Mouse (Mus musculus) liver, embryonic 15.5 days (tissue): Measurements from ENCODE around the gene Ino80e. TPM values are rescaled to one million over a fixed set of nuclear protein-coding genes. Genes with fewer than 3 reads are reported as not detected.
"Not testable (repeated sequence)": the region's sequence is repeated elsewhere in the genome, so short reads cannot be mapped to it uniquely, and the experiment has no call there.

Experiments used
- ATAC-seq: fragments of 200-750 bp; cut with Nextera tagmentation; 2 replicates; pipeline ENCODE4 v1.8.0; 2017; ENCODE audit warnings: moderate number of reproducible peaks, mild to moderate bottlenecking, moderate library complexity; ENCODE audit not compliant: insufficient read depth
- H3K27ac ChIP-seq: fragments of 300-500 bp; sonication (generic); replicated peaks from 2 replicates; pipeline ENCODE4 v1.5.1; 2015; ENCODE audit warnings: mild to moderate bottlenecking, inconsistent platforms
- H3K27me3 ChIP-seq: fragments of 300-500 bp; sonication (generic); 2 replicates; pipeline ENCODE4 v1.6.1; 2015; ENCODE audit warnings: mild to moderate bottlenecking, inconsistent platforms
- H3K36me3 ChIP-seq: fragments of 300-500 bp; sonication (generic); replicated peaks from 2 replicates; pipeline ENCODE4 v1.6.1; 2015; ENCODE audit warnings: moderate library complexity, mild to moderate bottlenecking, inconsistent platforms
- H3K4me1 ChIP-seq: fragments of 300-500 bp; sonication (generic); replicated peaks from 2 replicates; pipeline ENCODE4 v1.6.1; 2015; ENCODE audit warnings: inconsistent platforms
- H3K4me2 ChIP-seq: fragments of 300-500 bp; sonication (generic); 2 replicates; pipeline ENCODE4 v1.6.1; 2015; ENCODE audit warnings: moderate library complexity, mild to moderate bottlenecking, inconsistent platforms
- H3K4me3 ChIP-seq: fragments of 300-500 bp; sonication (generic); replicated peaks from 2 replicates; pipeline ENCODE4 v1.5.1; 2015; ENCODE audit warnings: mild to moderate bottlenecking, inconsistent platforms
- H3K9ac ChIP-seq: fragments of 300-500 bp; sonication (generic); 2 replicates; pipeline ENCODE4 v1.6.1; 2015; ENCODE audit warnings: moderate library complexity, mild to moderate bottlenecking, inconsistent platforms
- H3K9me3 ChIP-seq: fragments of 300-500 bp; sonication (generic); replicated peaks from 2 replicates; pipeline ENCODE4 v1.6.1; 2016; ENCODE audit warnings: inconsistent platforms
- WGBS: fragments of 180-500 bp; shearing (Covaris S2); methylation state at CpG from one replicate; pipeline ENCODE4 v1.1.7; 2015; ENCODE audit warnings: mixed read lengths; ENCODE audit not compliant: insufficient replicate concordance; 5-methylcytosine and 5-hydroxymethylcytosine counted together
- polyA plus RNA-seq: library from polyadenylated mRNA; unstranded; fragments of >200 nt; fragmentation: Nextera tagmentation; extraction: Ambion mirVana; gene quantifications from 2 replicates; pipeline ENCODE4 v1.2.1, GENCODE M21; 2015

Gene Ino80e
- polyA plus RNA-seq, result 29.4 and 33.9 TPM in 2 replicates

DNA sequence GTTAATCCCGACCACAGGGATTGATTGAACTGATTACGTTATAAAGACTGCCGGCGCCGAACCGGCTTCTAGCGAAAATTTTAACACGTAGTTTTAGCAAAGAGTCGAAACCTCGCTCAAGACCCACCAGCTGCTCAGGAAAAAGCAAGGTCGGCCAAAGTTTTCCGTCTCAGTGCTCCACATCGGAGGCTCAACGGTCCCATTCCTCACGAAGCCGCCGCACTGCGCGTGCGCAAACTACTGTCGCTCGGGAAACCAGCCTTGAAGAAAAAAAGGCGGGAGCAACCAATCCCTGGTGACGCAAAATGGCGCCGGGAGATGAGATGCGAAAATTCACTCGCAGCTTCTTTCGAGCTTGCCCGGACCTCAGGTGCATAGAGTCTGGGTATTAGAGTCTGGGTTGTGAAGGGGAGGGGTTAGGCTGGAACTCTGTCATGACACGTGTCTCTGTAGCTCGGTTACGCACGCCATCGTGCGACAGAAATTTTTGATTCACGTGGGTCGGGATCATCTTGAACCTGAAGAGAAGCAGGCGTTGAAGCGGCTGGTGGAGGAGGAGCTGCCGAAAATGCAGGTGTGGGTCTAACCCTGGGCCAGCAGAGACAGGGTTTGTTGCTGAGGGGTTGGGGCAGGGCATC is at the start of gene Ino80e:
TSS of gene Ino80e (minus strand) at position 231 of the 638 bp plus-strand sequence.
- Histone ChIP-seq H3K4me3 (peak within 1 kb of the TSS; percentile 74), H3K9ac (peak within 1 kb of the TSS; percentile 75), H3K27ac (peak within 1 kb of the TSS; percentile 81), H3K4me1 (peaks cover 44% of the 10 kb centered on the region), H3K4me2 (peak within 1 kb of the TSS; percentile 97), H3K27me3 (no peaks in the 10 kb centered on the region), H3K36me3 (peaks cover 64% of the 10 kb centered on the region), H3K9me3 (no peaks in the 10 kb centered on the region)
- under 1% methylated on average over 41 of the region's 41 CpGs for WGBS
- peak; percentile 79 for ATAC-seq

DNA sequence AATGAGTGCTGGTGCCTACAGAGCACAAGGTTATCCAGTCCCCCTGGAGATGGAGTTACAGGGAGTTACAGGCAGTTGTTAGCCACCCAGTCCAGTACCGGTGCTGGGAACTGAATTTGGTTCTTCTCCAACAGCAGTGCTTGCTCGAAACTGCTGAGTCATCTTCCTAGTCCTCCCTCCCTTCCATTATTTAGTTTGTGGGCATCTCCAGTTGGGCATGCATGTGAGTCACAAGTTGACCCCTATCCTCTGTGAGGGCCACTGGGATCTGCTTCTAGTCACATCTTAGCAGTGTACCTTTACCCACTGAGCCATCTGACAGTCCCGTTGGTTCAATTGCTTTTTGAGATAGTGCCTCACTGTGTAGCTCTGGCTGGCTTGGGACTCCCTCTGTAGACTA is 43.4 kb upstream of the Ino80e start:
- Histone ChIP-seq H3K9ac (no peak overlapping the region), H3K4me2 (no peak overlapping the region), H3K9me3 (no peaks in the 10 kb centered on the region), H3K4me3 (no peak overlapping the region), H3K27me3 (peaks cover 3% of the 10 kb centered on the region; the same call in 1 of the 2 replicates), H3K36me3 (no peaks in the 10 kb centered on the region), H3K27ac (no peak overlapping the region), H3K4me1 (peaks cover 4% of the 10 kb centered on the region)
- ATAC-seq, result no peak
- 27% methylated on average over 3 of the region's 3 CpGs for WGBS

- not testable (repeated sequence) for H3K9me3 ChIP-seq, H3K27me3 ChIP-seq, H3K27ac ChIP-seq, H3K36me3 ChIP-seq, H3K9ac ChIP-seq, ATAC-seq, H3K4me3 ChIP-seq, H3K4me2 ChIP-seq
- WGBS, result 77% methylated on average over 9 of the region's 9 CpGs
- peaks cover 24% of the 10 kb centered on the region for H3K4me1 ChIP-seq
Observed at GRCm38 (mm10) chr7:126899781-126900180, 37.6 kb upstream of the Ino80e start.

DNA sequence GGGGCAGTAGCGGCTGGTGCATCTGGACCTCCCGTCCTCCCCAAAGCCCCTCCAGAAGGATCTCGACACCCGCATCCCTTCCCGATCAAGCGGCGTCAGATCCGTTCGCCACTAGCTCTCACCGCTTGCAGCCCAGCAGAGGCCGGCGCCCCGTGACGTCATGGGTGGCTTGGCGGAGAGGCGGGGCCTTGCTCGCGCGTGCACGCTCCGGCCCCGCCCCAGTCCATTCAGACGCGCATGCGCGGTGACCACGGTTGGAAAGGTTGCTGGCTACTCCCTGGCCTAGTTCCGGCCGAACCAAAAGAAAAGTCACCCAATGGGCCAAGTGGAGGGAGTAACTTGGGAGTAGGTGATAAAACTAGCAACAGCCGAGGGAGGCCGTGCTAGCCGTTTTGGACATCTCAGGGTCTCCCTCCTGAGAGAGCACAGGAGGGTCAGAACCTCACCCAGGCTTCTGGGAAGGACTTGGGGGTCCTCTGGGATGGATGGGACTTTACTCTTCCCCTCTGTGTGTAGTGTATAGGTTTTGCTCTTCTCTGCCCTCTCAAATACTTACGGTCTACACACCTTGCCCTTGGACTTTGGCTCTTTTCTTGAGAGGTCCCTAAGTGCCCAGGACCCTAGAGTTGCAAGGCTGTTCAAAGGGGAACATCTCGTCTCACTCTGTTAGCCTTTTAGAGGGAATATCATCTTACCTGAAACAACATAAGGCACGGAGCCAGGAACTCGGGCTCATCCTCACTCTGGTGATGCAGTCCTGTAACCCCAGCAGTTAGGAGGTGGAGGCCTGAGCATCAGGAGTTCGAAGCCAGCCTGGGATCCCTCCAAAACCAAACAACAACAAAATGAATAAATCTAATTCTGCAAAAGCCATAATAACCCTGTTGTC is 36.2 kb upstream of the Ino80e start:
- H3K9ac ChIP-seq, result peak overlapping the region; percentile 72

GRCm38 (mm10) chr7:126897390-126898101 is 35.4 kb upstream of the Ino80e start:
- peak overlapping the region; percentile 72 for H3K9ac ChIP-seq
- peaks cover 3% of the 10 kb centered on the region; the same call in 1 of the 2 replicates for H3K27me3 ChIP-seq
- peaks cover 24% of the 10 kb centered on the region for H3K4me1 ChIP-seq
- H3K4me2 ChIP-seq, result peak overlapping the region; percentile 83
- no peaks in the 10 kb centered on the region for H3K9me3 ChIP-seq
- peak overlapping the region; percentile 78 for H3K27ac ChIP-seq
- ATAC-seq, result peak; percentile 66
- 4% methylated on average over 16 of the region's 16 CpGs for WGBS
- peaks cover 2% of the 10 kb centered on the region; the same call in 1 of the 2 replicates for H3K36me3 ChIP-seq
- peak overlapping the region; percentile 67 for H3K4me3 ChIP-seq

More for the DNA sequence above, 36.2 kb upstream of the Ino80e start:
- H3K9me3 ChIP-seq, result no peaks in the 10 kb centered on the region
- peaks cover 3% of the 10 kb centered on the region; the same call in 1 of the 2 replicates for H3K27me3 ChIP-seq
- peak overlapping the region; percentile 67 for H3K4me3 ChIP-seq
- WGBS, result 11% methylated on average over 37 of the region's 37 CpGs
- peak; percentile 93 for ATAC-seq
- H3K4me2 ChIP-seq, result peak overlapping the region; percentile 83
- peaks cover 24% of the 10 kb centered on the region for H3K4me1 ChIP-seq
- H3K36me3 ChIP-seq, result 0 out of 2 replicates have a peak, but pooled peaks cover 2% of the 10 kb centered on the region
- peak overlapping the region; percentile 78 for H3K27ac ChIP-seq

DNA sequence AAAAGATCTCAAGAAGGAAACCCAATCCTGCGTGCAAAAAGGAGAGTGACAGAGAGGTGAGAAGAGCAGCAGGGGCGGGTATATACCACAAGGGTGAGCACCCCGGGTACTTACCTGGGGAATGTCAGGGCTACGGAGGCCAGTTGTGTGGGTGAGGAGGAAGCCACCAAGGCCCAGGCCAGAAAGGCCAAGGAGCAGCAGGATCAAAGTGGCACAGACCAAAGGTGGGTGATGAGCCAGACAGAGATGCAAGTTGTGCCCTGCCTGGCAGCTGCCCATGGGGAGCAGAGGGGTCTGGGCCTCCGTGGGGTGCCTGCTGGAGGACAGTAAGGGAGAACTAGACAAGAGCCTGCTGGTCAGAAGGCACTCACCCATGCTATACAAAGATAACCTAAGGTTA is 34.7 kb upstream of the Ino80e start:
- Histone ChIP-seq H3K4me3 (peak overlapping the region; percentile 67), H3K4me1 (peaks cover 24% of the 10 kb centered on the region), H3K27ac (peak overlapping the region; percentile 61), H3K9ac (peak overlapping the region; percentile 72), H3K36me3 (peaks cover 3% of the 10 kb centered on the region; the same call in 1 of the 2 replicates), H3K9me3 (no peaks in the 10 kb centered on the region), H3K4me2 (peak overlapping the region; percentile 83), H3K27me3 (peaks cover 3% of the 10 kb centered on the region; the same call in 1 of the 2 replicates)
- WGBS, result 69% methylated on average over 5 of the region's 5 CpGs
- no peak for ATAC-seq

DNA sequence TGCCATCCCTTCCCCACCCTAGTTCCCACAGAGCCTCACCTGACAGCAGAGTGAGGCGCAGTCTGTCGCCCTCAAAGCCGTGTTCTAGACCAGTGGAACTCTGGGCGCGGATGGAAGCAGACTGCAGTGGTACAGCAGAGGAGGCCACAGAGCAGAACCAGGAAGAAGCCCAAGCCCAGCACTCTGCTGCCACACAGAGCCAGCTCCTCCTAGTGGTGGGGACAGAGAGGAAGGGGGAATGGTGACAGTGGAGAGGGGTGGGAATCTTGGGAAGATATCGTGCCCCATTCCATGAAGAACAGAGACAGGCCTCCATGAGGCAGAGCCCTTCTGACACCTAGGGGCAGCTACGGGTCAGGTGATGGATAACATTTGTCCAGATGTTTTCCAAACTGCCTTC is 26.7 kb upstream of the Ino80e start:
- Histone ChIP-seq H3K4me2 (no peak overlapping the region), H3K4me3 (no peak overlapping the region), H3K27ac (no peak overlapping the region), H3K9me3 (no peaks in the 10 kb centered on the region), H3K9ac (no peak overlapping the region), H3K27me3 (no peaks in the 10 kb centered on the region), H3K36me3 (peaks cover 25% of the 10 kb centered on the region), H3K4me1 (peaks cover 19% of the 10 kb centered on the region)
- 46% methylated on average over 7 of the region's 7 CpGs for WGBS
- ATAC-seq, result no peak

DNA sequence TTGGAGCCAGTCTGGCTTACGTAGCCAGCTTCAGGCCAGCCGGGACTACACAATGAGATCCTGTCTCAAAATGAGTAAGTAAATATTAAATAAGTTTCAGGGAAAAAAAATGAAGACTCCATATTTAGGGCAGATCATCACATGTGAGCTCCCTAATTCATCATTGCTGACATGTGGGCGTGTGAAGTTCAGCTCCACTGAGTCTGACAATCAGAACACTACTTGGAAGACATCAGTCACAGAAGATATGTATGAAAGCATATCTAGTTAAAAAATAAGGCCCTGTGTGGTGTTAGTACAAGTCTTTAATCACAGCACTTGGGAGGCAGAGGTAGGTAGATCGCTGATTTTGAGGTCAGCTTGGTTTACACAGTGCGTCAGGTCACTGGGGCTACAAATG is 25.1 kb upstream of the Ino80e start:
- Histone ChIP-seq H3K27me3 (no peaks in the 10 kb centered on the region), H3K9ac (no peak overlapping the region), H3K4me3 (no peak overlapping the region), H3K9me3 (no peaks in the 10 kb centered on the region), H3K4me1 (peaks cover 34% of the 10 kb centered on the region), H3K36me3 (peaks cover 25% of the 10 kb centered on the region), H3K27ac (no peak overlapping the region), H3K4me2 (no peak overlapping the region)
- 75% methylated on average over 5 of the region's 5 CpGs for WGBS
- ATAC-seq, result no peak

DNA sequence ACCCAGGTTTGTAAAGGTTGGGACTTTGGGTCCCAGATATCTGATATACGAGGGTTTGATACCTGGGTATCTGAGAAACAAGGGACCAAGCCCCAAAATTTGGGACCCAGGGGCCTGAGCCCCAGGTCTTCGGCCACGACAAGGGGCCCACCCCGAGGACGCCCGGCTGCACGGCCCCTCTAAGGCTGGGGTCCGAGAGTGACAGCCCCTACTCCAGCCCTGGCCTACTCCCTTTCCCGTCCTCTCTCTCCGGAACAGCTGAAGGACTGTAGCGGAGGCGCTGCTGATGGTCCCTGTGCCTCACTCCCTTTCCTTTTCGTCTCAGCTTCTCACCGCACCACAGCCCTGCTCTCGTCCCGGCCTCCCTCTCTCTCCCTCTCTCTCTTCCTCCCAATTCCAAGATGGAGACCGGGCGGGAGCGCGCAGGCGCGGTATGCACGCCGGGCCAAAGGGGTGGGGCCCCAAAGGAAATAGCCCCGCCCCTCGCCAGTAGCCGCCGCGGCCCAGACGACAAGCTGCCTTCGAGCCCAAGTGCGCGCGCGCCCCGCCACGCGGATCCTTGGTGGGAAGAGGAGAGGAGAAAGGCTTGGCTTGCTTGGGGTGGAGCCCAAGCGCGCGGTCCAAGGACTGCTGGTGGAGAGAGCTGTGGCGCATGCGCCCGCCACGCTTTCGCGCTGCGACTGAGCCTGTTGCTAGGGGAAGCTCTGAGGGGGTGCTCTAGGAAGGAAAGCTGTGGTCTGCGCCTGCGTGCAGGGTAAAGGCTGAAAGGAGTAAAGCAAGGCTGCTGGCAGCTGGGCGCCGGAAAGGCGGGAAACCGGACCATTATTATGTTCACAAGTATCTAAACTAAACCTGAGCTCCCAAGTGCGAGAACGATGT is 22.3 kb upstream of the Ino80e start, which contains the start of gene Taok2:
TSS of gene Taok2 (minus strand) at position 418 of the 879 bp plus-strand sequence.
- Histone ChIP-seq H3K4me1 (peaks cover 51% of the 10 kb centered on the region), H3K4me3 (peak within 1 kb of the TSS; percentile 91), H3K27ac (peak within 1 kb of the TSS; percentile 92), H3K9ac (peak within 1 kb of the TSS; percentile 92), H3K4me2 (peak within 1 kb of the TSS; percentile 91), H3K9me3 (no peaks in the 10 kb centered on the region), H3K27me3 (no peaks in the 10 kb centered on the region), H3K36me3 (peaks cover 16% of the 10 kb centered on the region)
- under 1% methylated on average over 56 of the region's 56 CpGs for WGBS
- ATAC-seq, result peak; percentile 96

GRCm38 (mm10) chr7:126883731-126884181 is 21.6 kb upstream of the Ino80e start:
- under 1% methylated on average over 15 of the region's 15 CpGs for WGBS
- no peak for ATAC-seq

More at GRCm38 (mm10) chr7:126883731-126884181, 21.6 kb upstream of the Ino80e start:
- H3K9ac ChIP-seq, result peak overlapping the region; percentile 92
- peak overlapping the region; percentile 92 for H3K27ac ChIP-seq
- peaks cover 23% of the 10 kb centered on the region for H3K36me3 ChIP-seq
- peaks cover 47% of the 10 kb centered on the region for H3K4me1 ChIP-seq
- H3K4me2 ChIP-seq, result peak overlapping the region; percentile 91
- H3K4me3 ChIP-seq, result peak overlapping the region; percentile 91
- H3K9me3 ChIP-seq, result no peaks in the 10 kb centered on the region
- no peaks in the 10 kb centered on the region for H3K27me3 ChIP-seq
